Mouse (Mus musculus) intestine, embryonic 16.5 days (tissue): ENCODE data around the gene Ldhd. TPM values are rescaled to one million over a fixed set of nuclear protein-coding genes. Genes with fewer than 3 reads are reported as not detected.

Source experiments
- ATAC-seq: fragments of 200-750 bp; cut with Nextera tagmentation; 2 replicates; pipeline ENCODE4 v1.8.0; 2017; ENCODE audit warnings: moderate TSS enrichment, moderate library complexity
- H3K27ac ChIP-seq: fragments of 300-500 bp; sonication (generic); 2 replicates; pipeline ENCODE4 v1.5.1; 2014; ENCODE audit warnings: mild to moderate bottlenecking, low read length
- H3K27me3 ChIP-seq: fragments of 300-500 bp; sonication (generic); replicated peaks from 2 replicates; pipeline ENCODE4 v1.6.1; 2014; ENCODE audit warnings: low read length, control low read depth, mixed read lengths; ENCODE audit not compliant: control insufficient read depth, insufficient read depth
- H3K36me3 ChIP-seq: fragments of 300-500 bp; sonication (generic); 2 replicates; pipeline ENCODE4 v1.6.1; 2014; ENCODE audit warnings: low read length, control low read depth; ENCODE audit not compliant: control insufficient read depth, insufficient read depth
- H3K4me1 ChIP-seq: fragments of 300-500 bp; sonication (generic); 2 replicates; pipeline ENCODE4 v1.6.1; 2014; ENCODE audit warnings: low read length, control low read depth, mixed read lengths; ENCODE audit not compliant: control insufficient read depth, insufficient read depth
- H3K4me2 ChIP-seq: fragments of 300-500 bp; sonication (generic); 2 replicates; pipeline ENCODE4 v1.6.1; 2014; ENCODE audit warnings: low read depth, low read length, control low read depth
- H3K4me3 ChIP-seq: fragments of 300-500 bp; sonication (generic); 2 replicates; pipeline ENCODE4 v1.5.1; 2014; ENCODE audit warnings: mild to moderate bottlenecking, low read length
- H3K9ac ChIP-seq: fragments of 300-500 bp; sonication (generic); 2 replicates; pipeline ENCODE4 v1.6.1; 2014; ENCODE audit warnings: low read depth, low read length
- H3K9me3 ChIP-seq: fragments of 300-500 bp; sonication (generic); 2 replicates; pipeline ENCODE4 v1.6.1; 2016; ENCODE audit warnings: low read length, control low read depth; ENCODE audit not compliant: control insufficient read depth
- whole genome bisulfite sequencing: fragments of 180-500 bp; shearing (Covaris S2); extraction: QIAGEN DNeasy Blood & Tissue Kit; methylation state at CpG from one replicate; pipeline ENCODE4 v1.1.7; 2014; 5-methylcytosine and 5-hydroxymethylcytosine counted together
- polyA plus RNA-seq: library from polyadenylated mRNA; unstranded; fragments of >200 nt; fragmentation: Nextera tagmentation; extraction: Ambion mirVana; gene quantifications from 2 replicates; pipeline ENCODE4 v1.2.1, GENCODE M21; 2015

Gene Ldhd
- polyA plus RNA-seq, 1 experiment from 2014 or later: 2.7 TPM

DNA sequence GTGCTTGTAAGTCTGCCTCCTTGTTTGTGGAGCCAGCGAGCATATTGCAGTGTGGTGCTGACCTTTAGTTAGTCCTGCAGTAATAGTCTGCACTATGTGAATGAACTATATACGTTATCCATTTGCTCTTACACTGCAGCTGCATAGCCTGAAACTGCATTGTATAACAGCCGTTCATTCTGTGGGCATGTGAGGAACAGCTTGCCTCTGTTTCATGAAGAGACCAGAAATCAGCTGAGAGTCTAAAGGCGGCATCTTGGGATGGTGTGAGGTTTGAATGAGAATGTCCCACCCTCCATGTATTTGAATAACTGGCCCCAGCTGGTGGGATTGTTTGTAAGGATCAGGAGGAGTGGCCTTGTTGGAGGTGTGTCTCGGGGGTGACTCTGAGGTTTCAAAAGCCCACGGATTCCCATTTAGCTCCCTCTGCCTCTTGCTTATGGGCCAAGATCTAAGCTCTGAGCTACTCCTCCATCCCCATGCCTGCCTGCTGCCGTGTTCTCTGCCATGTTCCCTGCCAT lies 37.7 kb downstream of the Ldhd start:
- WGBS: 72% methylated on average over 7 of the region's 7 CpGs
- H3K9ac ChIP-seq: no peak overlapping the region
- H3K27ac ChIP-seq: no peak overlapping the region
- H3K9me3 ChIP-seq: no peaks in the 10 kb centered on the region
- peaks cover 27% of the 10 kb centered on the region for H3K4me1 ChIP-seq
- H3K4me2 ChIP-seq: no peak overlapping the region
- no peaks in the 10 kb centered on the region for H3K27me3 ChIP-seq
- no peaks in the 10 kb centered on the region for H3K36me3 ChIP-seq
- no peak for ATAC-seq
- no peak overlapping the region for H3K4me3 ChIP-seq

DNA sequence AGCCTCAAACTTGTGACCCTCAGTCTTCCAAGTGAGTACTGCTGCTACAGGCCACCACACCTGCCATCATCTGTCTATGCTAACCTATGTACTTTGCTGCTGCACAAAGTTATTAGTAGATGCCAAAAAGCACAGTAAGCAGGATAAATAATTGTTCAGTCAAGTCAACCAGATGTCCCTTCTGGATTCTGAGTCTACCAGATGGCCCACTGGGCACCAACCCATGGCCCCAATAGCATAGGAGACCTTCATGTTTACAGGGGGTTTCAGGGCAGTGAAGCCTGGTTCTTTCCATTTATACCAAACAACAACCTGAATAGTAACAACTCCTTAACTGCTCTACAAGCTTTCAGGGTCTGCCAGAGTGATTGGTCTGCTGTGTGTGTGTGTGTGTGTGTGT lies 39.0 kb downstream of the Ldhd start:
- no peak overlapping the region for H3K27ac ChIP-seq
- H3K27me3 ChIP-seq: no peaks in the 10 kb centered on the region
- no peak overlapping the region for H3K9ac ChIP-seq
- no peak overlapping the region for H3K4me2 ChIP-seq
- H3K36me3 ChIP-seq: no peaks in the 10 kb centered on the region
- no peaks in the 10 kb centered on the region for H3K9me3 ChIP-seq
- H3K4me1 ChIP-seq: peaks cover 14% of the 10 kb centered on the region
- H3K4me3 ChIP-seq: no peak overlapping the region
- no peak for ATAC-seq

DNA sequence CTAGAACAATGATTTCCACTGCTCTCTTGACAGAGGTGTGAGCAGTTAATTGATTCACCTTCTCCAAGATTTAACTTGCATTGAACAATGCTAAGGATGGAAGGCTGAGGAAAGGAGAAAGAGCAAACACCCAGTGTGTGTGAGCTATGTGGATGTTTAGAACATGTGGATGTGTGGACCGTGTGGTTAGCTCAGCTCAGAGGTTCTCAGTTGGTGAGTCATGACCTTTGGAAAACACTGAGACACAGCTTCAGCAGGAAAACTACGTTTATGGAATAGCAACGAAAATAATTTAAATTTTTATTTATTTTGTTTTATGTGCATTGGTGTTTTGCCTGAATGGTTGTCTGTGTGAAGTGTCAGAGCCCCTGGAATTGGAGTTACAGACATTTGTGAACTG lies 40.0 kb downstream of the Ldhd start:
- H3K36me3 ChIP-seq: no peaks in the 10 kb centered on the region
- H3K4me3 ChIP-seq: no peak overlapping the region
- H3K9ac ChIP-seq: no peak overlapping the region
- H3K27ac ChIP-seq: no peak overlapping the region
- H3K9me3 ChIP-seq: no peaks in the 10 kb centered on the region
- ATAC-seq: no peak
- H3K27me3 ChIP-seq: no peaks in the 10 kb centered on the region
- 72% methylated on average over 3 of the region's 3 CpGs for WGBS
- no peak overlapping the region for H3K4me2 ChIP-seq
- peaks cover 5% of the 10 kb centered on the region for H3K4me1 ChIP-seq

DNA sequence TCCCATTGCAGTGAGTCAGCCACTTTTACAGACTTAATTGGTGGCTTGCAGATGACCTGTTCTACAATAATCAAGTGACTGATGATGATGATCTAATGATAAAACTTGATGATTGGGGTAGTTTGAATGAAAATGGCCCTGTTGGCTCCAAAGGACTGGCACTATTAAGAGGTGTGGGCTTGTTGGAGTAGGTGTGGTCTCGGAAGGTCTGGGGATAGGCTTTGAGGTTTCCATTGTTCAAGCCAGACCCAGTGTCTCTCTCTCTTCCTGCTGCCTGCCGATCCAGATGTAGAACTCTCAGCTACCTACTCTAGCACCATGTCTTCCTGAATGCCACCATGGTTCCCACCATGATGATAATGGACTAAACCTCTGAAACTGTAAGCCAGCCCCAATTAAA lies 41.8 kb downstream of the Ldhd start:
- no peak overlapping the region for H3K4me2 ChIP-seq
- WGBS: 81% methylated on average over 2 of the region's 2 CpGs
- H3K9ac ChIP-seq: no peak overlapping the region
- no peaks in the 10 kb centered on the region for H3K9me3 ChIP-seq
- no peak overlapping the region for H3K27ac ChIP-seq
- no peak overlapping the region for H3K4me3 ChIP-seq
- 0 out of 2 replicates have a peak, but pooled peaks cover under 1% of the 10 kb centered on the region for H3K4me1 ChIP-seq
- no peak for ATAC-seq
- H3K27me3 ChIP-seq: no peaks in the 10 kb centered on the region
- no peaks in the 10 kb centered on the region for H3K36me3 ChIP-seq

DNA sequence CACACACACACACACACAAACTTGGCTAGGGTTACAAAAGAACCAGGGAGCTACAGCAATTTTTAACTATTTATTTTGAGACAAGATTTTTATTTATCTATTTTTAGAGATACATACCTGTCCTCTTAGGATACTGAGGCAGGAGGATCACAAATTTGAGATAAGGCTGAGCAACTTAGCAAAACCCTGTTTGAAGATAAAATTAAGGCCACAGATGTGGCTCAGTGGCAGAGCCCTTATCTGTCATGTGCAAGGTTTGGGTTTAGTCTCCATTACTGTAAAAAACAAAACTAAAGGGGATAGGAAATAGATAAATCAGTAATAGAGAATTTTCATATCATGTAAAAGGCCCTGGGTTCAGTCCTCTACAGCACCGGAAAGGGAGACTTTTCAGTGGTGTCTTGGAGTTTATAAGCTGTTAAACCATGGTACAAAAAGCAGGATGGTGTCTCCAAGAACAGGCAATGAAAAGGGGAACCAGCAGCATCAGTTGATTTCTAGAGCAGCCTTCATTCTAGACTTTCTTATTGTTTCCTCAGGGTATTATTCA lies 42.6 kb downstream of the Ldhd start:
- H3K27ac ChIP-seq: no peak overlapping the region
- H3K36me3 ChIP-seq: no peaks in the 10 kb centered on the region
- no peaks in the 10 kb centered on the region for H3K9me3 ChIP-seq
- H3K9ac ChIP-seq: no peak overlapping the region
- no peak overlapping the region for H3K4me3 ChIP-seq
- WGBS: 80% methylated on average over 1 of the region's 1 CpGs
- 0 out of 2 replicates have a peak, but pooled peaks cover 2% of the 10 kb centered on the region for H3K4me1 ChIP-seq
- no peaks in the 10 kb centered on the region for H3K27me3 ChIP-seq
- no peak for ATAC-seq
- H3K4me2 ChIP-seq: no peak overlapping the region

DNA sequence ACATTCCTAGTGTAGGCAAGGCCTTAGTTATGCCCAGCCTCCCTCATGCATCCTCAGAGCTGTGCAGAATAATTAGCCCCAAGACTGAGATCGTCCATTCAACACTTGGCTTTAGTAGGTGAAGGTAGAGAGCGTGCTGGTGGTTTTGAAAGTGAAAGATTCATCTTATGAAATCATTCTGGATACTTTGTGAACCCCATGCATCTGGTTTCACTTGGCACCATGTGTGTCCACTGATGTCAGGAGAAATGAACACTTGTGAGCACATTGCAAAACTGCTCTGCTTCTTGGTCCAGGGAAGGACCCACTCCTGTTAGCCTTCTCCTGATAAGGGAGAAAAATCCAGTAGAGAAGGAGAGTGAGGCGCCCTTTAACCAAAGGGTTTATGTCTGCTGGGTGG lies 45.2 kb downstream of the Ldhd start:
- no peak overlapping the region for H3K27ac ChIP-seq

DNA sequence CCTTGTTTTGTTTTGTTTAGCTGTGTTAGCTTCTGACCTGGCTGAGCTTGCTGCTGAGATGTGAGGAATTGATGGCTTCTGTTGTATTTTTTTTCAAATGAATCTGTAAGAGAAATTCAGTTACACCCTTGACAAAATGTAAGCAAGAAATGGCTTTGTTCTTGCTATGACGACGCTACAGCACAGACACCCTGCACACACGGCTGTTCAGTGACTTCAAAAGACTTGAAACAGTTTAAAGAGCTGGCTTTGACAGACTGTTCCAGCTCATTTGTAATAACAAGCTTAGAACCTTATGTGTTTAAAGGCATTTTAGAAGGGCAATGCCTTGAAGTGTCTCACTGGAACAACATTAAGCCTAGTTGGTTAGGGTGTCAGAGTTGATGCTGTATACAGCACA lies 47.8 kb downstream of the Ldhd start:
- Histone ChIP-seq H3K4me1 (peaks cover 2% of the 10 kb centered on the region; the same call in 1 of the 2 replicates), H3K27ac (no peak overlapping the region), H3K9me3 (no peaks in the 10 kb centered on the region), H3K36me3 (no peaks in the 10 kb centered on the region; the same call in 1 of the 2 replicates), H3K9ac (no peak overlapping the region), H3K4me2 (no peak overlapping the region), H3K27me3 (no peaks in the 10 kb centered on the region), H3K4me3 (no peak overlapping the region)
- ATAC-seq: no peak
- 66% methylated on average over 3 of the region's 3 CpGs for WGBS

More for the DNA sequence above, 45.2 kb downstream of the Ldhd start:
- Histone ChIP-seq H3K4me3 (no peak overlapping the region), H3K9ac (no peak overlapping the region), H3K4me1 (0 out of 2 replicates have a peak, but pooled peaks cover 2% of the 10 kb centered on the region), H3K9me3 (no peaks in the 10 kb centered on the region), H3K36me3 (no peaks in the 10 kb centered on the region), H3K27me3 (no peaks in the 10 kb centered on the region), H3K4me2 (no peak overlapping the region)
- 90% methylated on average over 3 of the region's 3 CpGs for WGBS
- no peak for ATAC-seq

DNA sequence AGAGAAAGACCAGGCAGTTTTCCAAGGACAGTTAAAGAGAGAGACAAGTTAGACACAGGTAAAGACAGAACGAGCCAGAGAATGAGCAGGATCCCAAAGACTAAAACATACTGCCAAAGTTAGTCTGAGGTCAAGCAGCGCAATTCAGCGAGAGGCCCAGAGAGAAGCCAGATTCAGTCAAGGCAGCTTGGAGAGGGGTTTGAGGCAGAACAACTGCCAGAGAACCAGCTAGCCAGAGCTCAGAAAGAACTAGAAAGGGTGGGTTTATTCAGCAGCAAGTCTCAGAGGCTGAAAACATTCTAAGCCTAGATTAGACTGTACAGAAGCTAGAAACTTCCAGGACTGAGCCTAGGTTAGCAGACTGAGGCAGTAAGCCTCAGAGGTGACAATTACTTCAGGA lies 49.9 kb downstream of the Ldhd start:
- Histone ChIP-seq H3K4me1 (peaks cover 7% of the 10 kb centered on the region; the same call in 1 of the 2 replicates), H3K4me3 (no peak overlapping the region), H3K27ac (no peak overlapping the region), H3K27me3 (no peaks in the 10 kb centered on the region), H3K36me3 (no peaks in the 10 kb centered on the region; the same call in 1 of the 2 replicates), H3K9ac (no peak overlapping the region), H3K9me3 (no peaks in the 10 kb centered on the region), H3K4me2 (no peak overlapping the region)
- WGBS: 63% methylated on average over 3 of the region's 3 CpGs
- ATAC-seq: no peak

DNA sequence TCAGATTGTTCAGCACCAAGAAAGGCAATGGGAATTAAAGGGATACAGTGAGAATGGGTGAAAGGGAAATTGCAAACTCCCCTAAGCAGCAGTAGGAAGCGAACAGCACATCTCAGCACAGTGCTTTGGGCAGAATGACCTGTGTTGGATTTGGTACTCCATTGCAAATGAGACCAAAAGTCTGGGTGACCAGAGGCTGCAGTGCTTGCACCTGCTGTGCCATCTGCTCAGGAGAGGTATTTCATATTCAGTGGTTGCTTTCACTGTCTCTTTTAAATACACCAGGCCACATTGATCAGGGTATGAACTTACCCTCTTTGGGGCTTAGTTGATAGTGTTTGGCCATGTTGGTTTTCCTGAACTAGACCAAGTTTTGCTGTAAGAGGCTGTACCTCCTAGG lies 50.9 kb downstream of the Ldhd start:
- no peak overlapping the region for H3K27ac ChIP-seq
- no peaks in the 10 kb centered on the region for H3K9me3 ChIP-seq
- H3K27me3 ChIP-seq: no peaks in the 10 kb centered on the region
- 88% methylated on average over 1 of the region's 1 CpGs for WGBS
- no peak overlapping the region for H3K4me2 ChIP-seq
- H3K4me3 ChIP-seq: no peak overlapping the region
- H3K9ac ChIP-seq: no peak overlapping the region
- H3K36me3 ChIP-seq: no peaks in the 10 kb centered on the region; the same call in 1 of the 2 replicates
- peaks cover 7% of the 10 kb centered on the region; the same call in 1 of the 2 replicates for H3K4me1 ChIP-seq
- ATAC-seq: no peak
